8 mouse cellular contexts compared by ENCODE assay signal in genomic region chr5:132543118-132544071, GRCm38 (mm10). TPM values are rescaled to one million over a fixed set of nuclear protein-coding genes. Genes with fewer than 3 reads are reported as not detected.
A peak's percentile ranks its signal among the peaks of the same experiment; 100 is the strongest.
DNase-seq lines count a peak whose midpoint lies in the region; ATAC-seq lines count a peak whose summit lies in the region.

Auts2 (minus strand) TSS chr5:132543344.

- peaks cover 22% of the 10 kb centered on the region for H3K4me1 ChIP-seq in hindbrain, embryonic 12.5 days

- H3K36me3 ChIP-seq in hindbrain, embryonic 12.5 days: no peaks in the 10 kb centered on the region

- peak; percentile 77 for DNase-seq in T-cell, adult 2 months (ENCODE audit: low spot score)
- peak; percentile 93 to 97 for DNase-seq in cerebellum, postnatal 10 days
- DNase-seq in frontal cortex, postnatal 25 days (ENCODE audit: low spot score in 2 of 2): peak; percentile 61 to 65
- peak; percentile 87 to 88 for DNase-seq in layer of hippocampus, postnatal 36 days
- peak; percentile 92 for DNase-seq in lung, postnatal 10 days
- DNase-seq in retina, postnatal 1 day: peak; percentile 97
- DNase-seq in urinary bladder, adult 2 months (ENCODE audit: low spot score): peak; percentile 80

- no peaks in the 10 kb centered on the region for H3K9me3 ChIP-seq in hindbrain, embryonic 12.5 days (replicated peaks)

- peak within 1 kb of the TSS; percentile 76 for H3K4me2 ChIP-seq in hindbrain, embryonic 12.5 days (replicated peaks)

- H3K4me3 ChIP-seq in hindbrain, embryonic 12.5 days: peak within 1 kb of the TSS; percentile 88

- peak within 1 kb of the TSS; percentile 93 for H3K9ac ChIP-seq in hindbrain, embryonic 12.5 days

- ATAC-seq in hindbrain, embryonic 12.5 days (ENCODE audit: low FRiP score): peak; percentile 92

- peak within 1 kb of the TSS; percentile 95 for H3K27ac ChIP-seq in hindbrain, embryonic 12.5 days

- WGBS in hindbrain, embryonic 12.5 days: under 1% methylated on average over 78 of the region's 105 CpGs

- H3K27me3 ChIP-seq in hindbrain, embryonic 12.5 days: no peaks in the 10 kb centered on the region; the same call in 1 of the 2 replicates

RNA-seq across cellular contexts. Expression of gene Auts2, which starts in this region (rescaled TPM):
- 90.6 and 96.2 TPM in 2 replicates for polyA plus RNA-seq in hindbrain, embryonic 12.5 days (2016; fragmentation: Nextera tagmentation; extraction: Ambion mirVana)
- total RNA-seq in layer of hippocampus, postnatal 36 days (2021): 100 to 1,000 TPM; 140 to 181 TPM
- 15.1 and 29.5 TPM in 2 replicates for polyA plus RNA-seq in urinary bladder, adult 2 months (2012; rRNA removed)

Comparison
In these comparisons a context has a peak if more than half of its experiments do, and no peak if none do; other contexts are left out.
1. Peak in every context shown above with its lines: DNase-seq, ATAC-seq, H3K4me3 ChIP-seq and H3K27ac ChIP-seq.